Mouse (Mus musculus): Measurements from ENCODE around the gene Grik3.

- no peak for TF ChIP-seq ZC3H11A (IDR thresholded peaks at IDR 0.05; ENCODE audit: borderline replicate concordance, low read depth, low read length)
- no peak for TF ChIP-seq CHD2 (IDR thresholded peaks at IDR 0.05; ENCODE audit: low read depth, low read length)
- TF ChIP-seq ZNF384 (IDR thresholded peaks at IDR 0.05; ENCODE audit: low read depth, low read length) = no peak
- no peak for TF ChIP-seq HCFC1 (IDR thresholded peaks at IDR 0.05; ENCODE audit: borderline replicate concordance, insufficient read depth, low read length)
These were observed 25.1 kb downstream of the Grik3 start for GRCm38 (mm10) chr4:125515646-125516045.
